Mouse (Mus musculus) heart, embryonic 15.5 days (tissue): ENCODE results near the gene Gfpt1. TPM values are rescaled to one million over a fixed set of nuclear protein-coding genes. Genes with fewer than 3 reads are reported as not detected.

Experiments used
- ATAC-seq: fragments of 200-750 bp; cut with Nextera tagmentation; replicated peaks from 2 replicates; pipeline ENCODE4 v1.8.0; 2017; ENCODE audit warnings: low read depth, moderate TSS enrichment; ENCODE audit not compliant: insufficient number of reproducible peaks, insufficient read depth, low FRiP score
- H3K27ac ChIP-seq: fragments of 300-500 bp; sonication (generic); 2 replicates; pipeline ENCODE4 v1.5.1; 2015; ENCODE audit warnings: mild to moderate bottlenecking, inconsistent platforms
- H3K27me3 ChIP-seq: fragments of 300-500 bp; sonication (generic); 2 replicates; pipeline ENCODE4 v1.6.1; 2015; ENCODE audit warnings: inconsistent platforms
- H3K36me3 ChIP-seq: fragments of 300-500 bp; sonication (generic); 2 replicates; pipeline ENCODE4 v1.6.1; 2015; ENCODE audit warnings: mild to moderate bottlenecking, inconsistent platforms
- H3K4me1 ChIP-seq: fragments of 300-500 bp; sonication (generic); replicated peaks from 2 replicates; pipeline ENCODE4 v1.6.1; 2015; ENCODE audit warnings: inconsistent platforms
- H3K4me2 ChIP-seq: fragments of 300-500 bp; sonication (generic); 2 replicates; pipeline ENCODE4 v1.6.1; 2015; ENCODE audit warnings: inconsistent platforms, mild to moderate bottlenecking, moderate library complexity
- H3K4me3 ChIP-seq: fragments of 300-500 bp; sonication (generic); 2 replicates; pipeline ENCODE4 v1.5.1; 2015; ENCODE audit warnings: mild to moderate bottlenecking, inconsistent platforms
- H3K9ac ChIP-seq: fragments of 300-500 bp; sonication (generic); 2 replicates; pipeline ENCODE4 v1.6.1; 2015; ENCODE audit warnings: mild to moderate bottlenecking, inconsistent platforms
- H3K9me3 ChIP-seq: fragments of 300-500 bp; sonication (generic); replicated peaks from 2 replicates; pipeline ENCODE4 v1.6.1; 2016; ENCODE audit warnings: inconsistent platforms
- WGBS: fragments of 180-500 bp; shearing (Covaris S2); methylation state at CpG from one replicate; pipeline ENCODE4 v1.1.7; 2015; ENCODE audit warnings: mixed read lengths; 5-methylcytosine and 5-hydroxymethylcytosine counted together
- polyA plus RNA-seq: library from polyadenylated mRNA; unstranded; fragments of >200 nt; fragmentation: Nextera tagmentation; extraction: Ambion mirVana; gene quantifications from 2 replicates; pipeline ENCODE4 v1.2.1, GENCODE M21; 2015

Gene Gfpt1
- polyA plus RNA-seq, 1 experiment from 2014 or later, result 8.6 TPM

DNA sequence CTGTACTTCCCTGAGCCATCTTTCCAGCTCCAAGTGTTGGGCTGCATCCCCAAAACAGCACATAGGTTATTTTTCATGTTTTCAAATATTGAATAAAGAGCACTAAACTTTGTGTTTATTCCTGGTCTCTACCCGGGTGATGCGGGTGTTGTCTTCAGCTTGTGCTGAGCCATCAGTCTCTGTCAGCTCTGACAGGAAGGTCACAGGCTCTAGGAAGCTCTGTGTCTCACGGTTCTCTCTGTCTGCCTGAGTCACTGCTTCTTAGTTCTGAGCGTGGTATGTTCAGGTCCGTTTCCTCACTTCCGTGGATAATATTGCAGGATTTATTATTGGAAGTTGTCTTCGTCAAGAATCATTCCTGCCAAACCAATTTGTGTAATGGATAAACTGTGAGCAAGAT is 79.3 kb downstream of the Gfpt1 start:
- Histone ChIP-seq H3K4me1 (peaks cover 8% of the 10 kb centered on the region), H3K9me3 (no peaks in the 10 kb centered on the region), H3K9ac (no peak overlapping the region), H3K4me3 (no peak overlapping the region), H3K27me3 (no peaks in the 10 kb centered on the region), H3K36me3 (no peaks in the 10 kb centered on the region), H3K4me2 (no peak overlapping the region), H3K27ac (no peak overlapping the region)
- ATAC-seq, result no peak
- 57% methylated on average over 7 of the region's 7 CpGs for WGBS

DNA sequence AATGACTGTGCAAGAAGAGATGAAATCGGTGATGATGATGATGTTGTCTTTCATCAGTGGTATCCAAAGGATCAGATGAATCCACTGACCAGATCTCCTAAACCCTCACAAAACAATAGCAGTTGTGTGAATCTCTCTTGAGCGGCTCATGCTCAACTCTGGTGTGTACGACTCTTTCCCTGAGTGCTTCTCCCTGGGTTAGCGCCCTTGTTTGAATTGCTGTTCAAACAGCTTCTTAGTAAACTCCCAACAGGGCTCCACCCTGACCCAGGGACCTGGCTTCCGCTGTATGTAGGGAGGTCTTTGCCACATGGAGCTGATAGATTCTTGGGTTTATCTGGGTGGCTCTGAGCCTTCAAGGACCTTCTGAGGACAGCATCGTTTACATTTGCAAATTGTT is 80.8 kb downstream of the Gfpt1 start:
- no peak overlapping the region for H3K4me3 ChIP-seq
- H3K27ac ChIP-seq, result no peak overlapping the region
- H3K27me3 ChIP-seq, result no peaks in the 10 kb centered on the region
- ATAC-seq, result no peak
- 81% methylated on average over 6 of the region's 6 CpGs for WGBS
- H3K9me3 ChIP-seq, result no peaks in the 10 kb centered on the region
- H3K4me1 ChIP-seq, result peaks cover 12% of the 10 kb centered on the region
- H3K36me3 ChIP-seq, result no peaks in the 10 kb centered on the region
- H3K4me2 ChIP-seq, result no peak overlapping the region
- no peak overlapping the region for H3K9ac ChIP-seq

DNA sequence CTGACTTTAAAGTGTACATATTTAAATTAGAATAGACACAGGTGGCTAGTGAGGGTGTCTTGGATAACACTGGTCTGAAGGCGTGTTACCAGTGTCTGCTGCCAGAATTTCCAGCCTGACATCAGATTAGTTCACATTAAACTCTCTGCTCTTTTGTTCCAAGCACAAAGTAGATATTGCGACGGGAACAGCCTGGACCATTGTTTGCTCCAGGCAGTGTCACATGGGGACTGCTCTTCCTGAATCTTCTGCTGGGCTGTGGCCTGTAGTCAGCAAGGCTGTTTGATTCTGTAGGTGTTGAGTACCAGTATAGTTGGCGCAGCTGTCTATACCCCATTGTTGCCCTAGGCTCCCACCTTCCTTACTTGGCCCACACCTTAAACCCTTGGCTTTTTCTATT is 81.3 kb downstream of the Gfpt1 start:
- no peaks in the 10 kb centered on the region for H3K36me3 ChIP-seq
- no peak overlapping the region for H3K4me2 ChIP-seq
- H3K4me1 ChIP-seq, result peaks cover 12% of the 10 kb centered on the region
- WGBS, result 71% methylated on average over 4 of the region's 4 CpGs
- H3K9me3 ChIP-seq, result no peaks in the 10 kb centered on the region
- no peak overlapping the region for H3K4me3 ChIP-seq
- H3K27me3 ChIP-seq, result no peaks in the 10 kb centered on the region
- ATAC-seq, result no peak
- H3K9ac ChIP-seq, result no peak overlapping the region
- H3K27ac ChIP-seq, result no peak overlapping the region

DNA sequence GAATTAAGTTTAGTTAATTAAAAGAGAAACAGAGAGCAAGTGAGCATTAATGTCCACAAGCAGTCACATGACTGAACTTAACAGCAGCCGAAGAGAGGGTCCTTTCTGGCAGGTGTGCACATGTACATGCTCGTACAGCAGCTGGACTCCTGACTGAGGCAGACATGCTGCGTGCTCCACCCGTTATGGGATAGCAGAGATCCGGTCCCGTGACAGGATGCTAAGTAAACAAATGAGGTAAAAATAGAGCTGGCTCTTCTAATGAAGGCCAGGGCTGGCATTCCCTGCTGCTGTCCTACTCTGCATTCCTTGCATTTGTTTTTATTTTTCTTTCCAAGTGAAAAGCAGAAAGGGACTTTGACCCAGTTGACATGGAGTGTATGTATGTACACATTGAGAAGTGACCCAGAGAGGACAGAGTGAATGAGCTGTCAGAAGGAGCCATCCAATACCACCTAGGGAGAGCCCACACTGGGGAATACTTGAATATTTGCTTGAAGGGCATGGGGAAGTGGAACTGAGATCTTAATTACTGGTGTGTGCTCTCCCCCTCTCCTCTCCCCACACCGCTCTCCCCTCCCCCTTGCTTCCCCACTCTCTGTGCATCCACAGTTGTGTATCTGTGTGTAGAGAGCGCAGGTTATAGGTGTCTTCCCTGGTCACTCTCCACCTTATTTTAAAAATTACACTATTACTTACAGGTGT is 84.6 kb downstream of the Gfpt1 start:
- H3K4me1 ChIP-seq, result peaks cover 6% of the 10 kb centered on the region
- peak overlapping the region; percentile 17; the same call in 1 of the 2 replicates for H3K4me2 ChIP-seq
- WGBS, result 37% methylated on average over 8 of the region's 8 CpGs
- no peak overlapping the region for H3K9ac ChIP-seq
- H3K27ac ChIP-seq, result no peak overlapping the region
- H3K9me3 ChIP-seq, result no peaks in the 10 kb centered on the region
- no peaks in the 10 kb centered on the region for H3K27me3 ChIP-seq
- ATAC-seq, result no peak
- H3K4me3 ChIP-seq, result no peak overlapping the region
- H3K36me3 ChIP-seq, result no peaks in the 10 kb centered on the region

DNA sequence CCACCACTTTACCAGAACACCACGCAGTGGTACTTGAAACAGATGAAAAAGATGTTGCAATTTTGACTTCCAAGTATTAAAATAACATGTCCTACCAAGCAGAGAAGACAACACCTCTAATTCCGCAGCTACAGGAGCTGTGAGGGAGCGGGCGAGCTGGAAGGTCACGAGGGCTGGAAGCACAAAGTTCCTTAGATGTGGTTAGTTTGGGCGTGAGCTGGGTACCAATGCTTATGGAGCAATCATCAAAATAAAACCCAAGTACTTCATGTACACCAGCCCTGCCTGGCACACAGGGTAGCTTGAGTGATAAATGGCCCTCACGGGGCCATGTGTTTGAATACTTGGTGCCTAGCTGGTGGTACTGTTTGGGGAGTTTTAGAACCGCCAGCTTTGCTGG is 87.2 kb downstream of the Gfpt1 start:
- Histone ChIP-seq H3K27me3 (no peaks in the 10 kb centered on the region), H3K4me2 (no peak overlapping the region), H3K9ac (no peak overlapping the region), H3K4me1 (peaks cover 6% of the 10 kb centered on the region), H3K9me3 (no peaks in the 10 kb centered on the region), H3K4me3 (no peak overlapping the region), H3K36me3 (no peaks in the 10 kb centered on the region), H3K27ac (no peak overlapping the region)
- ATAC-seq, result no peak
- 86% methylated on average over 8 of the region's 8 CpGs for WGBS

DNA sequence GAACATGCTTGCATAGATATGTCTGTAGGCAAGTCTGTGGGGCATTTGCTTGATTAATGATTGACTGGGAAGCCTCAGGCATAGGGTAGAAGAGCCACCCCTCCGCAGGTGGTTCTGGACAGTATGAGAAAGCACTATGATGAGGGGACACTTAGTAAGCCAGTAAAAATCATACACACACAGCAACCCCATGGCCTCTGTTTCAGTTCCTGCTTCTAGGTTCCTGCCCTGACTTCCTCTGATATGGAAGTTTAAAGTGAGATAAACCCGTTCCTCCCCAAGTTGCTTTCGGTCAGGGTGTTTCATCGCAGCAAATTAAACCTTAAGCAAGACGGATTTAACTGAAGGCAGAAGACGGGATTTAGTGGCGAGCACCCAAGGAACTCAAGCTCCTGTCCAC is 88.0 kb downstream of the Gfpt1 start:
- Histone ChIP-seq H3K36me3 (no peaks in the 10 kb centered on the region), H3K27me3 (no peaks in the 10 kb centered on the region), H3K27ac (no peak overlapping the region), H3K4me1 (peaks cover 6% of the 10 kb centered on the region), H3K4me2 (no peak overlapping the region), H3K9ac (no peak overlapping the region), H3K4me3 (no peak overlapping the region), H3K9me3 (no peaks in the 10 kb centered on the region)
- WGBS, result 87% methylated on average over 7 of the region's 7 CpGs
- no peak for ATAC-seq

DNA sequence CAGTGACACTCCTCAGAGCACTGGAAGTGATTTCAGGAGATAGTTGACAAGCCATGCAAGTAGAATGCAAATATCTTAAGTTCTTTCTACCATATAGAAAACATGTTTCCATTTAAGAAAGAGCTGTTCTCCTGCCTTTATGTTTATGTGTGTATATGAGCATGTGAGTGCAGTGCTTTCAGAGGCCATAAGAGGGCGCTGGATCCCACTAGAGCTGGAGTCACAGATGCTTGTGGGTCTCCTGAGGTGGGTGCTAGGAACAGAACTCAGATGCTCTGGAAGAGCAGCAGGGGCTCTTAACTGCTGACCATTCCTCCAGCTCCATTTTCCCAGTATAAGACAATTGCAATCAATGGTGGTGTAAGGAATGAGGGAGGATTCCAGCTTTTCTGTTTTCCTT is 88.4 kb downstream of the Gfpt1 start:
- no peaks in the 10 kb centered on the region for H3K36me3 ChIP-seq
- peaks cover 6% of the 10 kb centered on the region for H3K4me1 ChIP-seq
- H3K27me3 ChIP-seq, result no peaks in the 10 kb centered on the region
- ATAC-seq, result no peak
- no peak overlapping the region for H3K4me3 ChIP-seq
- H3K27ac ChIP-seq, result no peak overlapping the region
- H3K9ac ChIP-seq, result no peak overlapping the region
- WGBS, result 63% methylated on average over 1 of the region's 1 CpGs
- H3K4me2 ChIP-seq, result no peak overlapping the region
- no peaks in the 10 kb centered on the region for H3K9me3 ChIP-seq

DNA sequence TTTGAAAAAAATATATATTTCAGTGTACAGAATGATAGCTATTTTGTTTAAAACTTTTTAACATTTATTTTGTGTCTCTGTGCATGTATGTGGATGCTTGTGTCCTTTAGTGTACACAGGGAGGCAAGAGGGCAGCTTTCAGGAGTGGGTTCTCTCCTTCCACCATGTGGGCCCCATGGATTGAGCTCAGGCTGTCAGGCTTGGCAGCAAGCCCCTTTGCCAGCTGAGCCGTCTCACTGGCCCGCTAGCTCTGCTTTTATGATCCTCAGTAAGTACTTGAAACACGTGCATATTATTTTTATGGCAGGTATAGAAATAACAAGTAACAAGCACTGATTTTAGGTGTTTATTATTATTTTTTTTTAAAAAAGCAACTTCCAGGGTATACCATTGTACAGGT is 90.9 kb downstream of the Gfpt1 start:
- no peaks in the 10 kb centered on the region for H3K4me1 ChIP-seq
- no peak overlapping the region for H3K4me3 ChIP-seq
- H3K9ac ChIP-seq, result no peak overlapping the region
- 0 out of 2 replicates have a peak, but pooled peaks cover 3% of the 10 kb centered on the region for H3K36me3 ChIP-seq
- H3K27me3 ChIP-seq, result no peaks in the 10 kb centered on the region
- H3K9me3 ChIP-seq, result no peaks in the 10 kb centered on the region
- WGBS, result 84% methylated on average over 3 of the region's 3 CpGs
- H3K27ac ChIP-seq, result no peak overlapping the region
- ATAC-seq, result no peak
- H3K4me2 ChIP-seq, result no peak overlapping the region

DNA sequence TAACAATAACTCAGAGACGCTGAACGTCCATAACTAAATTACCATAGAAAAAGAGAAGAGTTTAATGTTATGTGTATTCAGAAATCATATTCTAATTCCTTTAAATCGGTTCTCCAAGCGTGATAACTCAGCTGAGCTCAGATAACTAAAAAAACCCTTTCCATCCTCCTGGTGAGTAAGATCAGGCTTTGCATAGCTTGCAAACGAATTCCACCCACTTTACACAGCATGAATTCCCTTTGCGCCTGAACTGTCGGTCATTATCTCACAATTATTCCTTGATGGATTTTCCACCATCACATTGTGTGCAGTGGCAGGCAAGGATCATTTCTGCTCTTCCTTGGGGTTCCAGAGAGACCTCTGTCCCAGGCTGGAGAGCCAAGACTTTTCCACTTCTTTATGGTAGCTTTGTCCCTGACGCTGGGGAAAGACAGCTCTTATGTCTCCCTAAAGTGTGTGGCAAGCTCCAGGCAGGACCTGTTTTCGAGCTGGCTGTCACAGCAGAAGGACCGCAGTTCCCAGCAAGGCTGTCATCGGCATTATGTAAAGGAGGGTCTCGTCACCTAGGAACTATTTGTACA is 91.4 kb downstream of the Gfpt1 start:
- Histone ChIP-seq H3K27me3 (no peaks in the 10 kb centered on the region), H3K36me3 (0 out of 2 replicates have a peak, but pooled peaks cover 3% of the 10 kb centered on the region), H3K4me1 (no peaks in the 10 kb centered on the region), H3K9me3 (no peaks in the 10 kb centered on the region), H3K27ac (no peak overlapping the region), H3K9ac (no peak overlapping the region), H3K4me3 (no peak overlapping the region), H3K4me2 (no peak overlapping the region)
- 62% methylated on average over 12 of the region's 12 CpGs for WGBS
- ATAC-seq, result no peak

DNA sequence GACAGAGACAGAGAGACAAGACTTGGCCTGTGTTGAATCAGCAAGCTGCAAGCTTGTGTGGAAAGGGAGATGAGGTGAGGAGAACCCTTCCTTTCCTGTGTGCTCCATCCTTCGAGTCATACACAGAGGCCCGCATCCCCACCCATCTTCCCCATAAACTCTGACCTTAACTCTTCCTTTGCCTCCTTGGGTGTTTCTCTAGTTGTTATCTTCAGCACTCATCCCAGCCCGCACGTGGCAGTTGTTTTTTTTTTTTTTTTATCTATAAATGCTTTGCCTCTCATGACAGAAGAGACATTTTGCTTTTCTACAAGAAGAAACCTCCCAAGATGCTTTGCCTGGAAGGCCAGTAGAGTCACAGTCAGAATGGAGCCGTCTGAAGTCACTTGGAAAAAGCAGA is 95.8 kb downstream of the Gfpt1 start:
- no peak overlapping the region for H3K4me2 ChIP-seq

DNA sequence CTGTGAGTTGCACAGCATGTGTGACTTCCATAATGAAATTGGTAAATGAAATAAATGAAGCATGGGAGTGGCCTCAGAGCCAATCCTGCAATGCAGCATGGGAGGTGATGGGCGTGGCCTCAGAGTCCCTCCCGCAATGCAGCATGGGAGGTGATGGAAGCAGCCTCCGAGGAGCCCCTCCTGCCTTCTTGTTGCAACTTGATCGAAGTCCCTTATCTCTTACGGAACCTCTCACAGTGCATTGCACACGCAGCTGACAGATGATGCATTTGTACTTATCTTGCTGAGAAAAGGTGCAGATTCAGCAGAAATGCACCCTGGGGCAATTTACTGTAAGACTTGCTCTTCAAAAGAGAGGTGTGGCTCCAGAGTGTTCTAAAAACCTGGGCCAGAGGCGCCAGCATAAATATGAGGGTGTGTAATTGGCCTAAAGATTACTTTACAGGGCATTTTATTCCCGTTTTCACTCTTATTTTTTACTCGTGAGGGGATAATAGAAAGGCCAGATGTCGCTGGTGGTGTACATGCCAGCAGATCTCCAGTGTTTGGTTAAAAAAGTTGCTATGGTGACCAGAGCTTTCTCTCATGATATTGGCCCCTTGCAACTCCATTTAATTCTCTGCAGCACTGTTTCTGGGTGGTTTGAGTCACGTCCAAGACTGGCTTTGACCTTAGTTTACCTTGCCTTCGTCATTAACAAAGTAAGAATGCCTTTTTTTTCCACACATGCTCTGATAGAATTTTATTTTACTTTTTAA is 97.3 kb downstream of the Gfpt1 start:
- no peak for ATAC-seq
- Histone ChIP-seq H3K4me2 (no peak overlapping the region), H3K9ac (no peak overlapping the region), H3K4me1 (peaks cover 3% of the 10 kb centered on the region; the same call in 1 of the 2 replicates), H3K27me3 (no peaks in the 10 kb centered on the region), H3K4me3 (no peak overlapping the region), H3K27ac (no peak overlapping the region), H3K36me3 (0 out of 2 replicates have a peak, but pooled peaks cover 3% of the 10 kb centered on the region), H3K9me3 (no peaks in the 10 kb centered on the region)
- 66% methylated on average over 12 of the region's 12 CpGs for WGBS

More for the DNA sequence above, 95.8 kb downstream of the Gfpt1 start:
- H3K4me3 ChIP-seq, result no peak overlapping the region
- H3K9me3 ChIP-seq, result no peaks in the 10 kb centered on the region
- H3K4me1 ChIP-seq, result peaks cover 3% of the 10 kb centered on the region; the same call in 1 of the 2 replicates
- no peaks in the 10 kb centered on the region for H3K27me3 ChIP-seq
- ATAC-seq, result no peak
- 0 out of 2 replicates have a peak, but pooled peaks cover 3% of the 10 kb centered on the region for H3K36me3 ChIP-seq
- WGBS, result 69% methylated on average over 5 of the region's 5 CpGs
- H3K27ac ChIP-seq, result no peak overlapping the region
- no peak overlapping the region for H3K9ac ChIP-seq
